Mouse (Mus musculus) liver, embryonic 15.5 days (tissue): ENCODE measurements around the gene Oaz1. TPM values are rescaled to one million over a fixed set of nuclear protein-coding genes. Genes with fewer than 3 reads are reported as not detected.
"Not testable (repeated sequence)": the region's sequence is repeated elsewhere in the genome, so short reads cannot be mapped to it uniquely, and the experiment has no call there.

Experiments
- ATAC-seq: fragments of 200-750 bp; cut with Nextera tagmentation; 2 replicates; pipeline ENCODE4 v1.8.0; 2017; ENCODE audit warnings: moderate number of reproducible peaks, mild to moderate bottlenecking, moderate library complexity; ENCODE audit not compliant: insufficient read depth
- H3K27ac ChIP-seq: fragments of 300-500 bp; sonication (generic); replicated peaks from 2 replicates; pipeline ENCODE4 v1.5.1; 2015; ENCODE audit warnings: mild to moderate bottlenecking, inconsistent platforms
- H3K27me3 ChIP-seq: fragments of 300-500 bp; sonication (generic); 2 replicates; pipeline ENCODE4 v1.6.1; 2015; ENCODE audit warnings: mild to moderate bottlenecking, inconsistent platforms
- H3K36me3 ChIP-seq: fragments of 300-500 bp; sonication (generic); replicated peaks from 2 replicates; pipeline ENCODE4 v1.6.1; 2015; ENCODE audit warnings: moderate library complexity, mild to moderate bottlenecking, inconsistent platforms
- H3K4me1 ChIP-seq: fragments of 300-500 bp; sonication (generic); replicated peaks from 2 replicates; pipeline ENCODE4 v1.6.1; 2015; ENCODE audit warnings: inconsistent platforms
- H3K4me2 ChIP-seq: fragments of 300-500 bp; sonication (generic); 2 replicates; pipeline ENCODE4 v1.6.1; 2015; ENCODE audit warnings: moderate library complexity, mild to moderate bottlenecking, inconsistent platforms
- H3K4me3 ChIP-seq: fragments of 300-500 bp; sonication (generic); replicated peaks from 2 replicates; pipeline ENCODE4 v1.5.1; 2015; ENCODE audit warnings: mild to moderate bottlenecking, inconsistent platforms
- H3K9ac ChIP-seq: fragments of 300-500 bp; sonication (generic); 2 replicates; pipeline ENCODE4 v1.6.1; 2015; ENCODE audit warnings: moderate library complexity, mild to moderate bottlenecking, inconsistent platforms
- H3K9me3 ChIP-seq: fragments of 300-500 bp; sonication (generic); replicated peaks from 2 replicates; pipeline ENCODE4 v1.6.1; 2016; ENCODE audit warnings: inconsistent platforms
- WGBS: fragments of 180-500 bp; shearing (Covaris S2); methylation state at CpG from one replicate; pipeline ENCODE4 v1.1.7; 2015; ENCODE audit warnings: mixed read lengths; ENCODE audit not compliant: insufficient replicate concordance; 5-methylcytosine and 5-hydroxymethylcytosine counted together
- polyA plus RNA-seq: library from polyadenylated mRNA; unstranded; fragments of >200 nt; fragmentation: Nextera tagmentation; extraction: Ambion mirVana; gene quantifications from 2 replicates; pipeline ENCODE4 v1.2.1, GENCODE M21; 2015

Oaz1 gene
- polyA plus RNA-seq, 1 experiment from 2014 or later, result 1,470 TPM

GRCm38 (mm10) chr10:80827063-80827869 is 810 bp downstream of the Oaz1 start:
- WGBS, result 6% methylated on average over 29 of the region's 29 CpGs
- peak overlapping the region; percentile 89 for H3K9ac ChIP-seq
- peak overlapping the region; percentile 83 for H3K4me3 ChIP-seq
- peaks cover 40% of the 10 kb centered on the region for H3K36me3 ChIP-seq
- peak overlapping the region; percentile 96 for H3K27ac ChIP-seq
- H3K4me1 ChIP-seq, result peaks cover 81% of the 10 kb centered on the region
- ATAC-seq, result no peak
- H3K4me2 ChIP-seq, result peak overlapping the region; percentile 93
- H3K27me3 ChIP-seq, result peaks cover 1% of the 10 kb centered on the region; the same call in 1 of the 2 replicates
- H3K9me3 ChIP-seq, result no peaks in the 10 kb centered on the region

- Histone ChIP-seq H3K4me3 (peak overlapping the region; percentile 83), H3K27ac (peak overlapping the region; percentile 96), H3K9ac (peak overlapping the region; percentile 89), H3K4me1 (peaks cover 75% of the 10 kb centered on the region), H3K9me3 (no peaks in the 10 kb centered on the region), H3K36me3 (peaks cover 40% of the 10 kb centered on the region), H3K4me2 (peak overlapping the region; percentile 93), H3K27me3 (peaks cover 8% of the 10 kb centered on the region)
- ATAC-seq, result no peak
- 75% methylated on average over 10 of the region's 10 CpGs for WGBS
These were observed 1.5 kb downstream of the Oaz1 start for GRCm38 (mm10) chr10:80827870-80828420.

GRCm38 (mm10) chr10:80828587-80828986 is 2.1 kb downstream of the Oaz1 start:
- Histone ChIP-seq H3K36me3 (peaks cover 40% of the 10 kb centered on the region), H3K4me2 (peak overlapping the region; percentile 93), H3K27me3 (peaks cover 14% of the 10 kb centered on the region), H3K4me1 (peaks cover 68% of the 10 kb centered on the region), H3K4me3 (peak overlapping the region; percentile 83)
- H3K9ac ChIP-seq, ATAC-seq, H3K27ac ChIP-seq, H3K9me3 ChIP-seq: not testable (repeated sequence)
- 81% methylated on average over 9 of the region's 9 CpGs for WGBS

GRCm38 (mm10) chr10:80829359-80830278 is 3.2 kb downstream of the Oaz1 start:
- peak overlapping the region; percentile 31; the same call in 1 of the 2 replicates for H3K4me2 ChIP-seq
- H3K27ac ChIP-seq, result peak overlapping the region; percentile 56
- WGBS, result 61% methylated on average over 1 of the region's 1 CpGs
- no peak for ATAC-seq
- H3K4me1 ChIP-seq, result peaks cover 59% of the 10 kb centered on the region
- peaks cover 40% of the 10 kb centered on the region for H3K36me3 ChIP-seq
- H3K9ac ChIP-seq, result no peak overlapping the region
- H3K27me3 ChIP-seq, result peaks cover 25% of the 10 kb centered on the region
- no peak overlapping the region for H3K4me3 ChIP-seq
- H3K9me3 ChIP-seq, result no peaks in the 10 kb centered on the region

GRCm38 (mm10) chr10:80831136-80831535 is 4.7 kb downstream of the Oaz1 start:
- Histone ChIP-seq H3K4me2 (peak overlapping the region; percentile 31; the same call in 1 of the 2 replicates), H3K9ac (no peak overlapping the region), H3K4me3 (no peak overlapping the region), H3K27me3 (peaks cover 40% of the 10 kb centered on the region), H3K27ac (peak overlapping the region; percentile 56), H3K36me3 (peaks cover 40% of the 10 kb centered on the region), H3K9me3 (no peaks in the 10 kb centered on the region), H3K4me1 (peaks cover 50% of the 10 kb centered on the region)
- no peak for ATAC-seq
- WGBS, result 2% methylated on average over 9 of the region's 9 CpGs

GRCm38 (mm10) chr10:80832818-80833217 is 6.4 kb downstream of the Oaz1 start:
- H3K4me3 ChIP-seq, result no peak overlapping the region
- no peak overlapping the region for H3K9ac ChIP-seq
- no peaks in the 10 kb centered on the region for H3K9me3 ChIP-seq
- no peak for ATAC-seq
- H3K27me3 ChIP-seq, result peaks cover 57% of the 10 kb centered on the region
- no peak overlapping the region for H3K27ac ChIP-seq
- peaks cover 49% of the 10 kb centered on the region for H3K4me1 ChIP-seq
- peaks cover 32% of the 10 kb centered on the region for H3K36me3 ChIP-seq
- 65% methylated on average over 7 of the region's 7 CpGs for WGBS
- H3K4me2 ChIP-seq, result no peak overlapping the region

- H3K9ac ChIP-seq, result no peak overlapping the region
- peaks cover 6% of the 10 kb centered on the region for H3K36me3 ChIP-seq
- no peak overlapping the region for H3K27ac ChIP-seq
- H3K4me3 ChIP-seq, result no peak overlapping the region
- H3K4me1 ChIP-seq, result peaks cover 24% of the 10 kb centered on the region
- ATAC-seq, result no peak
- 59% methylated on average over 30 of the region's 30 CpGs for WGBS
- peaks cover 85% of the 10 kb centered on the region for H3K27me3 ChIP-seq
- H3K9me3 ChIP-seq, result no peaks in the 10 kb centered on the region
- no peak overlapping the region for H3K4me2 ChIP-seq
These were observed 9.2 kb downstream of the Oaz1 start for GRCm38 (mm10) chr10:80835617-80836016.

GRCm38 (mm10) chr10:80836949-80837379 is 10.5 kb downstream of the Oaz1 start:
- Histone ChIP-seq H3K4me3 (no peak overlapping the region), H3K4me2 (no peak overlapping the region), H3K36me3 (no peaks in the 10 kb centered on the region), H3K27me3 (peaks cover 98% of the 10 kb centered on the region), H3K4me1 (peaks cover 11% of the 10 kb centered on the region), H3K27ac (no peak overlapping the region), H3K9ac (no peak overlapping the region), H3K9me3 (no peaks in the 10 kb centered on the region)
- ATAC-seq, result no peak
- WGBS, result 38% methylated on average over 7 of the region's 7 CpGs

GRCm38 (mm10) chr10:80837827-80838226 is 11.4 kb downstream of the Oaz1 start:
- no peaks in the 10 kb centered on the region for H3K36me3 ChIP-seq
- WGBS, result 38% methylated on average over 2 of the region's 2 CpGs
- no peak overlapping the region for H3K4me3 ChIP-seq
- no peak overlapping the region for H3K4me2 ChIP-seq
- no peak overlapping the region for H3K9ac ChIP-seq
- no peaks in the 10 kb centered on the region for H3K9me3 ChIP-seq
- H3K27me3 ChIP-seq, result peaks cover 100% of the 10 kb centered on the region
- no peak for ATAC-seq
- no peak overlapping the region for H3K27ac ChIP-seq
- peaks cover 11% of the 10 kb centered on the region for H3K4me1 ChIP-seq

- WGBS, result 40% methylated on average over 2 of the region's 2 CpGs
- no peak overlapping the region for H3K4me3 ChIP-seq
- no peak overlapping the region for H3K9ac ChIP-seq
- H3K4me1 ChIP-seq, result peaks cover 11% of the 10 kb centered on the region
- no peak for ATAC-seq
- no peak overlapping the region for H3K27ac ChIP-seq
- H3K4me2 ChIP-seq, result no peak overlapping the region
- no peaks in the 10 kb centered on the region for H3K9me3 ChIP-seq
- H3K27me3 ChIP-seq, result peaks cover 100% of the 10 kb centered on the region
- H3K36me3 ChIP-seq, result no peaks in the 10 kb centered on the region
These were observed 12.0 kb downstream of the Oaz1 start for GRCm38 (mm10) chr10:80838346-80838912.
